Mouse (Mus musculus) megakaryocyte, embryonic 14.5 days (primary cell): ENCODE results near the gene Fam219a.

Experiments used
- FLI1 ChIP-seq: IDR thresholded peaks from 2 replicates; pipeline ENCODE4 v1.6.1; 2012; ENCODE audit warnings: low read length, inconsistent platforms, mixed read lengths
- GATA1 ChIP-seq: IDR thresholded peaks from 3 replicates; pipeline ENCODE4 v1.6.1; 2012; ENCODE audit warnings: mixed read lengths, low read length, inconsistent platforms, borderline replicate concordance

- TF ChIP-seq FLI1 (no peak), GATA1 (no peak)
These were observed 16.2 kb downstream of the Fam219a start for GRCm38 (mm10) chr4:41553116-41553515.
